Mouse (Mus musculus): Measurements from ENCODE around the gene Gm10147. TPM values are rescaled to one million over a fixed set of nuclear protein-coding genes. Genes with fewer than 3 reads are reported as not detected.
"Not testable (repeated sequence)": the region's sequence is repeated elsewhere in the genome, so short reads cannot be mapped to it uniquely, and the experiment has no call there.

Gm10147 gene
- not detected in 2 replicates for polyA plus RNA-seq (2012; rRNA removed)

- not testable (repeated sequence) for H3K4me1 ChIP-seq (ENCODE audit: control insufficient read depth, insufficient read depth, low read length); DNase-seq; H3K4me3 ChIP-seq (replicated peaks; ENCODE audit: extremely low read depth, low read depth, low read length)
- WGBS, result no CpG with 5 or more reads among the region's 7 CpGs
These were observed at the start of gene Gm10147 for GRCm38 (mm10) chrX:28607742-28608141. TSS of gene Gm10147 (minus strand) at chrX:28607842.
